Mouse (Mus musculus): ENCODE results near the gene Zfp770. TPM values are rescaled to one million over a fixed set of nuclear protein-coding genes. Genes with fewer than 3 reads are reported as not detected.

Zfp770 gene
- polyA plus RNA-seq, 1 experiment from 2014 or later, result 4.1 TPM

DNA sequence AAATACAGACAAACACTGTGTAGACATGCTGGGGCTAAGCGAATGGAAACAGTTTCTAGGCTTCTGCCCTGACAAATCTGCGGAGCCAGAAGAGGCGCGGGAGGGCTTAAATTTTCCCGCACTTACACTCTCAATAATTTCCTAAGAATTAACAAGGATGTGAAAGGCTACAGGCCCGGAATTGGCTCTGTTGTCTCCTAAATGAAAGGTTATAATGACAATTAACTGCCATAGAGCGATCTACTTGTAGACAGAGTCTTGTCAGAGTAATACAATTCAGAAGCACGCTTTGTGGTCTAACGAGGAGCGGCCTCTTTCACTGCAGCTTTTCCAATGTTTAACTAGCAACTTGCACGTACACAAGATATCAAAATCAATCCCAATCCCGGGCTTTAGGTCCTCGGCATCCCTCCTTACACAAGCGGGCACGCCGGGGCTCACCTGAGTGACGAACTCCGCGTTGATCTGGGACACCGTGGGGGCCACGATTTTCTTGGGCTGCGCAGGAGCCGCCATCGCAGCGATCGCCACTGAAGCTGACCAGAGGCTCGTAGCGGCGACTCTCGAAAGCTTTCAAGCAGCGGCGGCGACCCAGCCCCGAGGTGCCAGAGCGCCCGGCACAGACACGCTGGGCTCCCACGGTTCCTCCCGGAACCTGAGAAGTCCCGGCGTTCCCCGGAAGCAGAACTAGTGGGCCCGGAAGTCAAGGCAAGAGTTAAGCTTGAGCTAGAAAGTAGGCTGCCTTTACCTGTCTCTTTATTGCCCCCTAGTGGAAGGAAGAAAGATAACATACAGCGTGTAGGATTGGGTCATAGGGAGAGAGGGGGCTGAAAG lies 26.4 kb downstream of the Zfp770 start:
- peaks cover 22% of the 10 kb centered on the region for H3K36me3 ChIP-seq (replicated peaks)
- H3K27ac ChIP-seq, result peak overlapping the region; percentile 91
- under 1% methylated on average over 44 of the region's 44 CpGs for WGBS
- H3K9me3 ChIP-seq, result no peaks in the 10 kb centered on the region
- H3K4me1 ChIP-seq, result peaks cover 13% of the 10 kb centered on the region
- peak overlapping the region; percentile 91 for H3K4me3 ChIP-seq
- H3K27me3 ChIP-seq (ENCODE audit: poor library complexity, severe bottlenecking), result no peaks in the 10 kb centered on the region
- peak; percentile 81 for DNase-seq (ENCODE audit: extremely low spot score, low spot score)

DNA sequence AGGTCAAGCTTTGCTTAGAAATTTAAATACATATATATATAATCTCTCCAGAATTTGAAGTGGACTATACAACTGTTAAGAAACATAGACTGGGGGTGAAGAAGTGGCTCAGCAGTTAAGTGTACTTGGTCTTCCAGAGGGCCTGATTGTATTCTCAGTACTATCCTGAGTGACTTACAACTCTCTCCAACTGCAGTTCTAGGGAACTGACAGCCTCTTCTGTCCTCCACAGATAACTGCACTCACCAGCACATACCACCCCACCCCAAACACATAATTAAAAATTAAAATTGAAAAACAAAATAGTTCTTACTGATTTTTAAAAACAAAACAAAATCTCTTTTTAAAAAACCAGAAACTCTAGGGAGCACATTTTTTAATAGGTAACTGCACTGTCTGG lies 28.0 kb downstream of the Zfp770 start:
- H3K27ac ChIP-seq, result no peak overlapping the region
- H3K27me3 ChIP-seq (ENCODE audit: poor library complexity, severe bottlenecking), result no peaks in the 10 kb centered on the region
- DNase-seq (ENCODE audit: extremely low spot score, low spot score), result no peak
- no peak overlapping the region for H3K4me3 ChIP-seq
- H3K4me1 ChIP-seq, result peaks cover 13% of the 10 kb centered on the region
- H3K36me3 ChIP-seq (replicated peaks), result peaks cover 26% of the 10 kb centered on the region
- H3K9me3 ChIP-seq, result no peaks in the 10 kb centered on the region

DNA sequence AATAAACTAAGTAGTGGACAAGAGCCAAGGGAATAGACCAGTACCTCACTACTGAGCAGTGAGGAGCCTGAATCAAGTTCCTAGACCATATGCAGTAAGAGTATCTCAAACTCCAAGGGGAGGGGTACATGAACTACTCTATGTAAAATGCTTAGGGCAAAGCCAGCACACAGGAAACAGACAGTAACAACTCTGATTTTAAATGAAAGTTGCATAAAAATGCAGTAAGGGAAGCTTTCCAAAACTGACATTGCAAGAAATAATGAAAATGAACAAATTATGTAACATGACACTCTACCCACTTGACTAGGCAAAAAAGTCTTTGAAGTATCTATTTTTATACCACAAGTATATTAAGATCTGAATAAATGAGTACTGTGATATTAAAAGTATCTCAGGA lies 33.4 kb downstream of the Zfp770 start:
- H3K4me3 ChIP-seq, result no peak overlapping the region
- DNase-seq (ENCODE audit: extremely low spot score, low spot score), result no peak
- H3K27ac ChIP-seq, result no peak overlapping the region
- no peaks in the 10 kb centered on the region for H3K9me3 ChIP-seq
- H3K4me1 ChIP-seq, result no peaks in the 10 kb centered on the region
- H3K36me3 ChIP-seq (replicated peaks), result peaks cover 69% of the 10 kb centered on the region
- H3K27me3 ChIP-seq (ENCODE audit: poor library complexity, severe bottlenecking), result no peaks in the 10 kb centered on the region

DNA sequence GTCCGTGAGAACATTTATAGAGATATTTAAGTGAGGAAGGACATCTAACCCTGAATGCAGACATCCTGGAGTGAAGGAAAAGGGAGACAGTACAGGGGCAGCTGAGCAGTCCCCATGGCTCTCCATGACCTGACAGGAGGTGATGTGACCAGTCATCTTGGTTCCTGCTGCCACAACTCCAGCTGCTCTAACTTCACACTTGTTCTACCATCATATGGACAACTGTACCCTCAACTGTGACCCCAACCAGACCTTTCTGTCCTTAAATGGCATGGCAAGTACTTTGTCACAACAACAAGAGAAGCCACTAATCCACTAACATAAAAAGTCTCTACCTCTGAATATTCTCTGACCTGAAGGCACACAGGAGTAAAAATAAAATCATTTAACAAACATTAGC lies 39.3 kb downstream of the Zfp770 start:
- Histone ChIP-seq H3K36me3 (replicated peaks) (peaks cover 88% of the 10 kb centered on the region), H3K9me3 (no peaks in the 10 kb centered on the region), H3K27me3 (ENCODE audit: poor library complexity, severe bottlenecking) (no peaks in the 10 kb centered on the region), H3K27ac (no peak overlapping the region), H3K4me3 (no peak overlapping the region), H3K4me1 (no peaks in the 10 kb centered on the region)
- WGBS, result 88% methylated on average over 1 of the region's 1 CpGs
- no peak for DNase-seq (ENCODE audit: extremely low spot score, low spot score)

DNA sequence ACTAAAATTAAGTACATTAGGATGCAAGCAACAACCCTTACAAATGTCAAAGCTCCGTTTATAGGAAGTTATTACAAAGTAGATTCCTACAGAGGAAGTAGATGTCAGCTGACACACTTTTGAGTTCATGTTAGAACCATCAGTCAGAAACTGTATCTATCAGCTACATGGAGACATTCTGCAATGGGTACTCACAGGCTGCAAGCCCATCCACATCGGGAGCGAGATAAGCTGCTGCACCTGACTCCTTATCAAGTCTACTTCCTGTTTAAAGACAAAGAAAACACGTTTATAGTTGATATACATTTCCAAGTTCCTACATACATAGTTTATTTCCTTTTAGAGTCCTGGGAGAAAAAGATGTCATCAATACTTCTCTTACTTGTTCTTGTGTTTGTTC lies 43.9 kb downstream of the Zfp770 start:
- H3K27me3 ChIP-seq (ENCODE audit: poor library complexity, severe bottlenecking), result no peaks in the 10 kb centered on the region
- no peaks in the 10 kb centered on the region for H3K4me1 ChIP-seq
- 87% methylated on average over 4 of the region's 4 CpGs for WGBS
- no peaks in the 10 kb centered on the region for H3K9me3 ChIP-seq
- no peak overlapping the region for H3K27ac ChIP-seq
- peaks cover 93% of the 10 kb centered on the region for H3K36me3 ChIP-seq (replicated peaks)
- no peak for DNase-seq (ENCODE audit: extremely low spot score, low spot score)
- no peak overlapping the region for H3K4me3 ChIP-seq

GRCm38 (mm10) chr2:114156639-114157038 lies 44.6 kb downstream of the Zfp770 start:
- no peaks in the 10 kb centered on the region for H3K27me3 ChIP-seq (ENCODE audit: poor library complexity, severe bottlenecking)
- H3K4me1 ChIP-seq, result no peaks in the 10 kb centered on the region
- no peaks in the 10 kb centered on the region for H3K9me3 ChIP-seq
- no peak for DNase-seq (ENCODE audit: extremely low spot score, low spot score)
- no peak overlapping the region for H3K4me3 ChIP-seq
- peaks cover 95% of the 10 kb centered on the region for H3K36me3 ChIP-seq (replicated peaks)
- 100% methylated on average over 1 of the region's 1 CpGs for WGBS
- H3K27ac ChIP-seq, result no peak overlapping the region

- 93% methylated on average over 6 of the region's 6 CpGs for WGBS
- no peak for DNase-seq (ENCODE audit: extremely low spot score, low spot score)
- H3K4me3 ChIP-seq, result no peak overlapping the region
- H3K27ac ChIP-seq, result no peak overlapping the region
- no peaks in the 10 kb centered on the region for H3K4me1 ChIP-seq
- no peaks in the 10 kb centered on the region for H3K9me3 ChIP-seq
- H3K27me3 ChIP-seq (ENCODE audit: poor library complexity, severe bottlenecking), result no peaks in the 10 kb centered on the region
- peaks cover 95% of the 10 kb centered on the region for H3K36me3 ChIP-seq (replicated peaks)
Measured at GRCm38 (mm10) chr2:114153247-114153646, 48.0 kb downstream of the Zfp770 start.

- no peak overlapping the region for H3K27ac ChIP-seq
- no peaks in the 10 kb centered on the region for H3K9me3 ChIP-seq
- 94% methylated on average over 15 of the region's 15 CpGs for WGBS
- peaks cover 96% of the 10 kb centered on the region for H3K36me3 ChIP-seq (replicated peaks)
- H3K4me1 ChIP-seq, result no peaks in the 10 kb centered on the region
- DNase-seq (ENCODE audit: extremely low spot score, low spot score), result no peak
- H3K27me3 ChIP-seq (ENCODE audit: poor library complexity, severe bottlenecking), result no peaks in the 10 kb centered on the region
- H3K4me3 ChIP-seq, result no peak overlapping the region
Measured at GRCm38 (mm10) chr2:114146864-114147458, 54.3 kb downstream of the Zfp770 start.

DNA sequence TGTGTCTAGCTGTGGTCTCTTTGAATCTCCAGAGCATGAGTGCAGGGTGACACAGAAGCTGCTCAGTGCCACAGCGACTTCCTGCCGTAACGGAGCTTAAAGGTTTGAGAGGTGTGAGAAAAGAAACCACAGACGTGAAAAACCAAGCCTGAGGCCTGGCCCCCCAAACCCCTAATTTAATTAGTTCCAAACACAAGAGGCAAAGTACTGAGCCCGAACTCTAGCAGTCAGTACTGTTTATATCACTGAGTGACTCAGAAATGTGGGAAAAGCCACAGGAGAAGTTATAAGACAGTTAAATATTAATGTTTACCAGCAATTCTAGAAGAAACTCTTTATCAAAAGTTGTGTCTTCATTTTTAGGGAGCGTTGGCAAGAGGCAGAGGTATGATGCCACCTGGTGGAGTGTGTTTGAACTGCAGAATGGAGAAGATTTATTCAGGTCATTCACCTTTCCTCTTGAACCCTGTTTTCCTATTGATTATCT lies 55.9 kb downstream of the Zfp770 start:
- Histone ChIP-seq H3K4me1 (no peaks in the 10 kb centered on the region), H3K4me3 (no peak overlapping the region), H3K27ac (no peak overlapping the region), H3K36me3 (replicated peaks) (peaks cover 96% of the 10 kb centered on the region), H3K9me3 (no peaks in the 10 kb centered on the region), H3K27me3 (ENCODE audit: poor library complexity, severe bottlenecking) (no peaks in the 10 kb centered on the region)
- 80% methylated on average over 6 of the region's 6 CpGs for WGBS
- no peak for DNase-seq (ENCODE audit: extremely low spot score, low spot score)

DNA sequence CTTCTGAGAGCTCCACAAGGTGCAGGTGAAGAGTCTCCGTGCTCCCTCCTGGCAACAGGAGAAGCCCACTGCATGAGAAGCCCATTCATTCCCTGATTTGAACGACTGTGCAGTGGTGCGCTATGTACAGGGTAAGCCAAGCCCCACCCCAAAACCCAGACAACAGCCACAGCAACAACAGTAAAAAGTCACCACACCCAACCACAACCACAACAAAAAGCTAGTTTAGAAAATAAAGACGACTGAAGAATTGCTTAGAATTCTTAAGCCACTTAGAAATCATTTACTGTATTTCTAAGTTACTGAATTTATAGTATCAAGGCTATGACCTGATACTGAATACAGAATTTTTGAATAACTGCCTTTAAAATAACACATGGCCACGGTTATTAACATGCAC lies 56.4 kb downstream of the Zfp770 start:
- no peak for DNase-seq (ENCODE audit: extremely low spot score, low spot score)
- H3K27ac ChIP-seq, result no peak overlapping the region
- no peaks in the 10 kb centered on the region for H3K27me3 ChIP-seq (ENCODE audit: poor library complexity, severe bottlenecking)
- no peak overlapping the region for H3K4me3 ChIP-seq
- no peaks in the 10 kb centered on the region for H3K9me3 ChIP-seq
- no peaks in the 10 kb centered on the region for H3K4me1 ChIP-seq
- WGBS, result 98% methylated on average over 5 of the region's 5 CpGs
- peaks cover 96% of the 10 kb centered on the region for H3K36me3 ChIP-seq (replicated peaks)

GRCm38 (mm10) chr2:114143842-114144241 lies 57.4 kb downstream of the Zfp770 start:
- no peaks in the 10 kb centered on the region for H3K9me3 ChIP-seq

More at GRCm38 (mm10) chr2:114143842-114144241, 57.4 kb downstream of the Zfp770 start:
- Histone ChIP-seq H3K36me3 (replicated peaks) (peaks cover 96% of the 10 kb centered on the region), H3K4me1 (no peaks in the 10 kb centered on the region), H3K27ac (no peak overlapping the region), H3K27me3 (ENCODE audit: poor library complexity, severe bottlenecking) (no peaks in the 10 kb centered on the region), H3K4me3 (no peak overlapping the region)
- no peak for DNase-seq (ENCODE audit: extremely low spot score, low spot score)
- WGBS, result 94% methylated on average over 6 of the region's 6 CpGs
